Mouse (Mus musculus) thymus, postnatal 14 days (tissue): ENCODE data around the gene Haus5.
A peak's percentile ranks its signal among the peaks of the same experiment; 100 is the strongest.

Experiments used
- DNase-seq: peaks from one replicate; pipeline ENCODE4 v3.0.0; 2021

The Haus5 gene

DNA sequence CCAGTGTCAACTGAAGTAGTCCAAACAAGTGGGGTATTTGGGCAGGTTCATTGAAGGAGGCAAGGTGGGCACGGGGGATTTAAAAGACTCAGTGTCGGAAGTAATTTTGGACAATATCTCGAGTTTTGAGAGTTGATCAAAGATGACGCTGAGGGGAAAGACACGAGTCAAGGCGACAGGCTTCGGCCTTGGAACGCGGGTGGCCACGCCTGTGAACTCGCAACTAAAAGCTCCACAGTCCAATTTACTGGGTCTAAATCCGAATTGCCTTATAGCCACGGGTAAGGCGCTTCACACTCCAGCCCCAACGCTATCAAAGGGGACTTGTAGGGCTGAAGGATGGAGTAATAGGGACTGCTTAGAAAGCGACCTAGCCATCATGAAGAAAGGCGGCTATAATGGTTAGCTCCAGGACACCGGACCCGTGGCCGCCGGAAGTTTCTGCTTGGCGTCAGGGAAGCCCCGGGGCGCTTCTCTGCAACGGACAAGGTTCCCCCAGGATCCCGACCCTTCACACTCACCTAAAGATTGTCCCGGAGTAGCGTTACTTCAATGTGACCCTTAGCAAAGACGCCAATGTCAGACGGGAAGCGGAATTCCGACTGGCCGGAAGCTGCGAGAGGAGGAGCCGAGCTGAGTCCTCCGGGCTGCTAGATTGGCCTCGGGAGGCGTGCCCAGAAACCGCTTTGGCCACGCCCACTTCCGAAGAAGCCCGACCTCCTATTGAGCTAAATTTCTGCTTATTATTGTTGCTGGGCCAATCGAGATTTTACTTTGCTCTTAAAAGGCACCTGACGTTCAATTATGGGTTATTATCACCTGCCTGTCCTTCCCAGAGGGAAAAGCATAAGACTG, 39.0 kb downstream of the Haus5 start, which contains the start of gene Cox6b1:
TSS of gene Cox6b1 (minus strand) at position 622 of the 855 bp plus-strand sequence.
- peak; percentile 87 for DNase-seq

GRCm38 (mm10) chr7:30619202-30619601, 45.6 kb downstream of the Haus5 start:
- DNase-seq: peak; percentile 48

DNA sequence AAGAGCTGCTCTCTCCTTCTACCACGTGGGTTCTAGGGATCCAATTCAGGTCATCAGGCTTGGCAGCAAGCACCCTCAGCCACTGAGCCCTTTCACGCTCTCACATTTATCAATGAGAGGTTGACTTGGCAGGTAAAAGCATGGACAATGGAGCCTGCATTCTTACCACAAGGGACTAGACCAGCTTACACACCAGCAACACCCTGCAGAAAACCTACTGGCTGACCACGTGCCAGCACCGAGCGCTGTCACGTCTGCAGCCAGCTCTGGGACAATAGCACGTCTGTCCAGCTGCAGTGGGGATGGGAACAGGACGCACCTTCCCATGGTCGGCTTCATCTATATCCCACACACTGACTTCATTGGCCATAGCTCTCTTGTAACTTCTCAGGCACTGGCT, 46.1 kb downstream of the Haus5 start:
- no peak for DNase-seq

DNA sequence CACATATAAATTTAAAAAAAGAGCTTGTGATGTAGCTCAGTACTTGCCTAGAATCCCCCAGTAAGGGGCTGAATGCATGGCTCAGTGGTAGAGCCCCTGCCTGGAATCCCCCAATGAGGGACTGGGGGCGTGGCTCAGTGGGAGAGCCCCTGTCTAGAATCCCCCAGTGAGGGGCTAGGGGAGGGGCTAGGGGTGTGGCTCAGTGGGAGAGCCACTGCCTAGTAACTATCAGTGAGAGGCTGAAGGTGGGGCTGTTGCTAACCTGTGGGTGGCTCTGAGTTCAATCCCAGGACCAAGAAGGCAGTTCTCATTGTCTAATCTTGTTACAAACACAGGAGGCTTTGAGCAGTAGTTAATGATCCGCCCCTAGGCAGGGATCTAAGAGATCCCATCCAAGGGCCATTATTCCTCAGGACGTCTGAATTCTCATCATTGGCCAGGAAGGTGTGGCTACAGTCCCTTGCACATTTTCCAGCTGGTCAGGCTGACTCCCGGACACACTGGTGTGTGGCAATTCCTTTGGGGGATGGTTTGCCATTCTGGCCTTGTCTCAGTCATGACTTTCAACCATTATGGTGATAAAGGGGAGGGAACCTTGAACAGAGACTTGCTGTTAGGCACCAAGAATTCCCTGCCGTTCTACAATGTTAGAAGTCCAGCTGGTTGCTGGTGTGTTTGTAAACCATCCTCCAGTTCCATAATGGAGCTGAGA, 49.6 kb downstream of the Haus5 start:
- peak; percentile 20 for DNase-seq

- peak; percentile 20 for DNase-seq
Observed at GRCm38 (mm10) chr7:30614454-30614853, 50.3 kb downstream of the Haus5 start.

- DNase-seq: peak; percentile 71
Observed at GRCm38 (mm10) chr7:30613529-30614112, 51.2 kb downstream of the Haus5 start.

- DNase-seq: no peak
Observed at GRCm38 (mm10) chr7:30612654-30613402, 52.0 kb downstream of the Haus5 start, which contains the start of gene Upk1a. Gene Upk1a, minus strand, starts transcription at chr7:30612847.

DNA sequence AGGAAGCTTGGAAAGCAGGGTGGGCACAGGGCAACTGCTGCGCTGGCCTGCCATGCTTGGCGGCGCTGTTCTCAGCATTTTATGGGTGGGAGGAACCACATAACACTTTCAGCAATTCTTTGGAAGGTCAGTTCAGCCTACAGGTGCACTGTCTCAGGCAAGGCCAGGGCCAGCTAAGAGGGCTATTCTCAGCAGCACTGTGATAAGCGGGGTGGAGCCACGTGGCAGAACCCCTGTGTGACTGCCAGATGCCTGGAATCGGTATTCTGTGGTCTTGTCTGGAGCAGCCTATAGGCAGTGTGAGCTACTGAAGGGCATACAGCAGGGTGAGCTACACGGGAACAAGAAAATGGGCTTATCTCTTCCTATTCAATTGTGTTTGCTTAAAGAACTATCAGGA, 54.8 kb downstream of the Haus5 start:
- DNase-seq: no peak

- DNase-seq: peak; percentile 19
Observed at GRCm38 (mm10) chr7:30608476-30608875, 56.3 kb downstream of the Haus5 start.

GRCm38 (mm10) chr7:30607706-30608309, 57.0 kb downstream of the Haus5 start:
- peak; percentile 76 for DNase-seq

GRCm38 (mm10) chr7:30604944-30605343, 59.9 kb downstream of the Haus5 start:
- DNase-seq: no peak

DNA sequence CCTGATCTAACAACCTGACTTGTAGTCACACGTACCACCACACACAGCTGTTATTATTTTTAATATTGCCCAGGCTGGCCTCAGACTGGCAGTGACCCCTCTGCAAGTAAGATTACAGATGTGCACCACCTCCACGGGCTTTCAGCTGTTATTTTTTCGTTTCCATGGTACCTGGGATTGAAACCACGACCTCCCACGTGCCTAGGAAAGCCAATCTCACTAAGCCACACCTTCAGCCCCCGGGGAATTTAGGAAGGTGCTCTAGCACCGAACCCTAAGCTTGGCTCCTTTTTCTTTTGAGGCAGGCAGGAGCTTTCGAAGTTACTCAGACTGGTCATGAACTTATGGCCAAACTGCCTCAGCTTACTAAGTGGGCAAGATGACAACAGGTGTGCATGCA, 60.4 kb downstream of the Haus5 start:
- DNase-seq: no peak
